Mouse (Mus musculus) forebrain, postnatal 0 days (tissue): ENCODE measurements at regions not wholly inside any gene's neighbourhood (a gene's known extent, or its start where the extent isn't known, plus 50 kb on each side); places are given as distances from the start of the nearest gene placed in this dataset.

Source experiments
- ATAC-seq: fragments of 200-750 bp; cut with Nextera tagmentation; 2 replicates; pipeline ENCODE4 v1.8.0; 2017; ENCODE audit warnings: mild to moderate bottlenecking, moderate library complexity
- DNase-seq: peaks from one replicate; pipeline ENCODE4 v3.0.0-alpha.2; 2015
- H3K27ac ChIP-seq: fragments of 300-500 bp; sonication (generic); 2 replicates; pipeline ENCODE4 v1.5.1; 2014; ENCODE audit warnings: low read depth, mild to moderate bottlenecking, antibody characterized with exemption, low read length, moderate library complexity, mixed read lengths
- H3K27me3 ChIP-seq: fragments of 300-500 bp; sonication (generic); 2 replicates; pipeline ENCODE4 v1.6.1; 2014; ENCODE audit warnings: mild to moderate bottlenecking, low read length, mixed read lengths; ENCODE audit not compliant: insufficient read depth
- H3K36me3 ChIP-seq: fragments of 300-500 bp; sonication (generic); 2 replicates; pipeline ENCODE4 v1.6.1; 2014; ENCODE audit warnings: mild to moderate bottlenecking, moderate library complexity; ENCODE audit not compliant: insufficient read depth
- H3K4me1 ChIP-seq: fragments of 300-500 bp; sonication (generic); 2 replicates; pipeline ENCODE4 v1.6.1; 2014; ENCODE audit warnings: antibody characterized with exemption; ENCODE audit not compliant: insufficient read depth
- H3K4me2 ChIP-seq: fragments of 300-500 bp; sonication (generic); 2 replicates; pipeline ENCODE4 v1.6.1; 2014; ENCODE audit warnings: low read depth, mild to moderate bottlenecking, moderate library complexity
- H3K4me3 ChIP-seq: fragments of 300-500 bp; sonication (generic); 2 replicates; pipeline ENCODE4 v1.5.1; 2014; ENCODE audit warnings: low read depth, low read length, mixed read lengths
- H3K9ac ChIP-seq: fragments of 300-500 bp; sonication (generic); 2 replicates; pipeline ENCODE4 v1.6.1; 2014; ENCODE audit warnings: mild to moderate bottlenecking
- H3K9me3 ChIP-seq: fragments of 300-500 bp; sonication (generic); 2 replicates; pipeline ENCODE4 v1.6.1; 2016; ENCODE audit warnings: low read length
- CTCF ChIP-seq: sonication (generic); IDR thresholded peaks from 2 replicates; pipeline ENCODE4 v1.5.1; 2016; ENCODE audit warnings: antibody characterized with exemption, control low read depth, low read depth
- WGBS: fragments of 180-500 bp; shearing (Covaris S2); extraction: QIAGEN DNeasy Blood & Tissue Kit; methylation state at CpG from one replicate; pipeline ENCODE4 v1.1.7; 2014; 5-methylcytosine and 5-hydroxymethylcytosine counted together

GRCm38 (mm10) chr1:124227091-124227490, 181.7 kb upstream of the Dpp10 start:
- Histone ChIP-seq H3K9me3 (no peaks in the 10 kb centered on the region), H3K4me2 (no peak overlapping the region), H3K27ac (no peak overlapping the region), H3K4me3 (no peak overlapping the region), H3K36me3 (no peaks in the 10 kb centered on the region), H3K4me1 (no peaks in the 10 kb centered on the region), H3K9ac (no peak overlapping the region), H3K27me3 (no peaks in the 10 kb centered on the region)
- TF ChIP-seq CTCF, result no peak
- WGBS, result 37% methylated on average over 2 of the region's 2 CpGs
- DNase-seq (peak; percentile 1), ATAC-seq (peak; percentile 36; the same call in 1 of the 2 replicates)
